Mouse (Mus musculus) thymus, adult 2 months (tissue): ENCODE data around the gene Csf1. TPM values are rescaled to one million over a fixed set of nuclear protein-coding genes. Genes with fewer than 3 reads are reported as not detected.

Experiments used
- DNase-seq: peaks from one replicate; pipeline ENCODE4 v3.0.0; 2021
- H3K27ac ChIP-seq: fragments of 200-500 bp; 2 replicates; pipeline ENCODE4 v1.5.1; 2012; ENCODE audit warnings: low read length, control low read depth; ENCODE audit not compliant: control insufficient read depth, insufficient read depth
- H3K27me3 ChIP-seq: fragments of 200-500 bp; 2 replicates; pipeline ENCODE4 v1.6.1; 2012; ENCODE audit warnings: mild to moderate bottlenecking, low read length, moderate library complexity, mixed read lengths; ENCODE audit not compliant: control insufficient read depth, insufficient read depth
- H3K36me3 ChIP-seq: fragments of 200-500 bp; 2 replicates; pipeline ENCODE4 v1.6.1; 2012; ENCODE audit warnings: mild to moderate bottlenecking, low read length, moderate library complexity; ENCODE audit not compliant: control insufficient read depth, insufficient read depth
- H3K4me1 ChIP-seq: fragments of 200-500 bp; replicated peaks from 2 replicates; pipeline ENCODE4 v1.6.1; 2012; ENCODE audit warnings: low read length; ENCODE audit not compliant: control insufficient read depth, insufficient read depth
- H3K4me3 ChIP-seq: fragments of 200-500 bp; 2 replicates; pipeline ENCODE4 v1.5.1; 2012; ENCODE audit warnings: mild to moderate bottlenecking, low read length, control low read depth, moderate library complexity; ENCODE audit not compliant: control insufficient read depth, insufficient read depth
- CTCF ChIP-seq: fragments of 200-500 bp; IDR thresholded peaks from 2 replicates; pipeline ENCODE4 v1.5.1; 2012; ENCODE audit warnings: mild to moderate bottlenecking, control low read depth, low read length, moderate library complexity, borderline replicate concordance; ENCODE audit not compliant: control insufficient read depth, poor library complexity, insufficient read depth; ENCODE audit errors: extremely low read depth
- POLR2A ChIP-seq: fragments of 200-500 bp; IDR thresholded peaks from 2 replicates; pipeline ENCODE4 v1.6.1; 2012; ENCODE audit warnings: mild to moderate bottlenecking, low read length, control low read depth, moderate library complexity; ENCODE audit not compliant: control insufficient read depth, poor library complexity, insufficient read depth; ENCODE audit errors: extremely low read depth
- WGBS: fragments of 180-500 bp; shearing (Covaris S2); methylation state at CpG from one replicate; pipeline ENCODE4 v1.1.7; 2018; 5-methylcytosine and 5-hydroxymethylcytosine counted together
- polyA plus RNA-seq: library from polyadenylated mRNA; depleted of rRNA; stranded (reverse); fragments of >200 nt; gene quantifications from 2 replicates; pipeline ENCODE4 v1.2.3, GENCODE M21; 2012

Csf1 gene
- polyA plus RNA-seq, 1 experiment, result 12.5 TPM

DNA sequence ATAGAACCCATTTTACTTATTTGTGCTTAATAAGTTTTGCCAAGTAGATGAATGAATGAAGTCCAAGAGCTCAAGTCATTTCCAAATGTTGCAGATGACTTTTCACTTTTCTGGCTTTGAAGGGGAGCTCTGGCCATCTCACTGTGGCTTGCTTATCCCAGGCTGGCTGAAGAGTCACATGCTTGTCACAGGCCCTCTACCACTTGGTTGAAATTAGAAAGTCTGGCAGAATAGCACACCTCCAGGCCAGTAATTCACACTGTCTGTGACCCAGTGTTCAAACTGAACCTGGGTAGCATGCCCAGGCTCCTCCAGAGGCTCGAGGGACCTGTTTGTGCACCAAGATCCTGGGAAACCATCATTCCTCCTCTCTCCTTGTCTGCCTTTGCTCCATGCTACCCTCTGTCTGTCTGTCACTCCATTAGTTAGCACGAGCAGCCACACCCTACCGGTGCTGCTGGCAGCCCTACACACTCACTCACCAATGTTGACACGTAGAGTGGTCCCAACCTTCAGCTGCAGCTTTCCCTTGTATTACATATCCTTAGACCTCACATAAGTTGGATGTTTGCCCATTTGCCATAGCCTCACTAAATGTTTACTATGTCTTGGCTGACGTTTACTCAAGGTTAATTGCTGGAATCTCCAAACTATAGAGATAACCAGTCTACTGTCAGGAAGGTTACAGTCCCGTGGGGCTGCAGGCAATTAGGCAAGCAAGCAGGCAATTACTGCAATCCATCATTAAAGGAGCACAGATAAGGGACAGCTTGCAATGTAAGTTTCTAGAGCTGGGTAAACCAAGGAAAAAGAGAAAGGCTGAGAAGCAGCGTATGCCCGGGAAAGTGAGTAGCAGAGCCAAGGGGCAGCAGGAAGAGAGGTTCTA lies 8.1 kb upstream of the Csf1 start:
- WGBS, result 88% methylated on average over 8 of the region's 8 CpGs
- Histone ChIP-seq H3K4me3 (no peak overlapping the region), H3K4me1 (no peaks in the 10 kb centered on the region; the same call in 1 of the 2 replicates), H3K27ac (no peak overlapping the region), H3K27me3 (no peaks in the 10 kb centered on the region), H3K36me3 (no peaks in the 10 kb centered on the region)
- TF ChIP-seq POLR2A, result no peak
- no peak for TF ChIP-seq CTCF
- no peak for DNase-seq

DNA sequence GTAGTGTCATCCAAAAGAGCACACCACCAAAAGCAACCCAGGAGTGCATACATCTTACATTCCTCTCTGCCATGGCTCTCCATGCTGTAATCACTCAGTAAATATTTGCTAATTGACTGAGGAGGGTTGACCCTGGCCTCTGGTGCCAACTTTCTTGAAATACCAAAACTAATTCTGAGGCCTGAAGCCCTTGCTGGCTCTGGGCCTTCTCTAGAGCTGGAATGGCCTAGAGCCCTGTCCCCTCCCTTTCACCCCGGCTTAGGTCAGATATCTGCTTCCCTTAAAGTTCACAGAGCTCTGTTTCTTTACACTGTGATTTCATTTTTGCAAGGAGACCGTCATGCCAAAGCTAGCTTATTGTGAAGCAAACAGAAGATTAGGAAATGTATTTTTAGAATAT lies 6.5 kb upstream of the Csf1 start:
- WGBS, result 85% methylated on average over 2 of the region's 2 CpGs
- no peak for TF ChIP-seq POLR2A
- no peak for TF ChIP-seq CTCF

DNA sequence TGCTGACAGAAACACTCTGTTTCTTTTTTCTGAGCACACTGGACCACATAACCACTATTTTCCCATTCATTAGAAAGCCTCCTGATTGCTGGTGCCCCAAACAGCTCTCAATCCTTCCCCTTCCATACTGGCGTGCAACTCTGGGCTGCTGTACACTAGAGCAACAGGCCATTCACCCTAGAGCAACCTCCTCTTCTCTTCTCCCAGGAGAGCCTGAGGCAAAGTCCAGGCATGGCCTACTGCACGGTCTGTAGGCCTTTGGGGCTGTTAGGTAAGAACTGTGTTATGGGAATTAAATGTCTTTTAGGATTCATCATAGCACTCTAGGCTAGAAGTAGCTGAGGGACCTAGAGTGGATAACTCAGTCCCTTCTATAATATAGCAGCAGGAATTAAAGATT lies 5.7 kb upstream of the Csf1 start:
- 79% methylated on average over 2 of the region's 2 CpGs for WGBS
- Histone ChIP-seq H3K4me3 (no peak overlapping the region), H3K36me3 (no peaks in the 10 kb centered on the region), H3K27ac (no peak overlapping the region), H3K27me3 (no peaks in the 10 kb centered on the region; the same call in 1 of the 2 replicates), H3K4me1 (no peaks in the 10 kb centered on the region; the same call in 1 of the 2 replicates)
- DNase-seq, result no peak
- TF ChIP-seq CTCF, result no peak
- no peak for TF ChIP-seq POLR2A

More for the DNA sequence above, 6.5 kb upstream of the Csf1 start:
- Histone ChIP-seq H3K27ac (no peak overlapping the region), H3K36me3 (no peaks in the 10 kb centered on the region), H3K4me3 (no peak overlapping the region), H3K27me3 (no peaks in the 10 kb centered on the region; the same call in 1 of the 2 replicates), H3K4me1 (no peaks in the 10 kb centered on the region; the same call in 1 of the 2 replicates)
- DNase-seq, result no peak

DNA sequence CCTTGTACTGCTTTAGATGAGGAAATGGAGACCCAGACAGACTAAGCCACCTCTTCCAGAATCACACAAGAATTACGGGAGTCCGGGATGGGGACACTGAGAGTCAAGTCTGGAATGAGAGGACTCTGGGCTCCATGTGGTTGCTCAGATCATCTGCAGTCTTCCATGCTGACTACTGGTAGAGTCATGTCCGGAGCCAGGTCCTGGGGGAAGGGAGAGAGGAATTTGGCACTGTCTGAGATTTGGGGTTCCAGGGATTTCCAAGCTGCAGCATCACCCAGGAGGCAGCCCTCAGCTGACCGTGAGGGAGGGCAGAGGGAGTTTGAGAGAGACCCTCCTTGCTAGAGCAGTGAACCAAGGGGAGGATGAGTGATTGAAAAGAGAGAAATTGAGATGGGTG lies 3.3 kb upstream of the Csf1 start:
- Histone ChIP-seq H3K27ac (no peak overlapping the region), H3K4me1 (peaks cover 7% of the 10 kb centered on the region; the same call in 1 of the 2 replicates), H3K27me3 (peaks cover 8% of the 10 kb centered on the region), H3K36me3 (no peaks in the 10 kb centered on the region), H3K4me3 (no peak overlapping the region)
- TF ChIP-seq CTCF (no peak), POLR2A (no peak)
- 87% methylated on average over 4 of the region's 4 CpGs for WGBS
- no peak for DNase-seq

DNA sequence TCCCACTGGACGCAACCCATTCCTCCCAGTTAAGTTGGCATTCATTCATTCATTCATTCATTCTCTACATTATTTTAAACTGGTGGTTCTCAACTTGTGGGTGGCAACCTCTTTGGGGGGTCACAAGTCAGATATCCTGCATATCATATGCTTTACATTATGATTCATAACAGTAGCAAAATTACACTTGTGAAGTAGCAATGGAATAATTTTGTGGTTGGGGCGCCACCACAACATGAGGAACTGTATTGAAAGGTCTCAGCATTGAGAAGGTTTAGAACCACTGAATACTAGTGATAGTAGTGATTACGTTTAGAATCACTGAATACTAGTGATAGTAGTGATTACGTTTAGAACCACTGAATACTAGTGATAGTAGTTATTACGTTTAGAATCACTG lies 1.2 kb upstream of the Csf1 start:
- no peak for DNase-seq
- no peaks in the 10 kb centered on the region for H3K36me3 ChIP-seq
- no peak overlapping the region for H3K4me3 ChIP-seq
- peaks cover 8% of the 10 kb centered on the region for H3K27me3 ChIP-seq
- 90% methylated on average over 5 of the region's 5 CpGs for WGBS
- TF ChIP-seq CTCF (no peak), POLR2A (no peak)
- H3K4me1 ChIP-seq, result peaks cover 7% of the 10 kb centered on the region; the same call in 1 of the 2 replicates
- H3K27ac ChIP-seq, result no peak overlapping the region

DNA sequence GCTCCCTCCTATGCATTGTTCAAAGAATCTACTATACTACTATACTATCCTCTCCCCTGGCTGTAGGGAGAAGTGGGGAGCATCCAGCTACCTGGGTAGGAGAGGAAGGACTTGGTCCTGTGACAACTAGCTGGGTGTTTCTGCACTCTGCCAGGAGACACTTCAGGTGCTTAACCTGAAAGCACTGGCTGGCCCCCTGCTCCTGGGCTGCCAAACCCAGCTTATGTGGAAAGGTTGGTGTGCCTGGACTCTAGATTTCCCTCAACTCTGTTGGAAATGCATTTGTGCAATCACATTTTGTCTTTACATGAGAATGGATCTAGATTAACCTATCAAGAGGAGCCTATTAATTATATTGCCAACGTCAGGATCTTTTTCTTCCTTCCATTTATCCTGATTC lies 502 bp upstream of the Csf1 start:
- Histone ChIP-seq H3K4me3 (no peak overlapping the region), H3K36me3 (no peaks in the 10 kb centered on the region), H3K27ac (no peak overlapping the region), H3K4me1 (peaks cover 7% of the 10 kb centered on the region; the same call in 1 of the 2 replicates), H3K27me3 (peaks cover 8% of the 10 kb centered on the region)
- WGBS, result 82% methylated on average over 1 of the region's 1 CpGs
- no peak for TF ChIP-seq CTCF
- TF ChIP-seq POLR2A, result no peak
- no peak for DNase-seq

DNA sequence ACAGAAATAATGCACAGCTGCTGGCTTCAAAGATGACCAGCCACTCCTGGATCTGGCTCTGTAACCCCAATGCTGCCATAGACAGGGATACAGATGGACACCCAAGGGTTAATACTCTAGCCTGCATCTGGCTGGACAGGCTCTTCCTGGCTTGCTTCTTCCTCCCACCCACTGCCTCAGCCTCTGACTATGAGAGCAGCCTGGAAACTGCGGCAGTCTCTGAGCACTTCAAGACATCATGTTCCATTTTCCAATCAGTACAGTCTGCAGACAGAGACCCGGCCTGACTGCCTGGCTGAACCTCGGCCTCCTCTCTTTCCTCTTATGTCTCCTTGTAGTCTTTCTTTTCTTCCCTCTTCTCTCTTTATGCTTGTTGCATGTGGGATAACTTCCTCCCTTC lies 1.6 kb downstream of the Csf1 start:
- Histone ChIP-seq H3K27me3 (peaks cover 8% of the 10 kb centered on the region), H3K4me1 (peaks cover 7% of the 10 kb centered on the region; the same call in 1 of the 2 replicates), H3K36me3 (no peaks in the 10 kb centered on the region), H3K27ac (no peak overlapping the region), H3K4me3 (no peak overlapping the region)
- no peak for DNase-seq
- 40% methylated on average over 3 of the region's 3 CpGs for WGBS
- no peak for TF ChIP-seq CTCF
- no peak for TF ChIP-seq POLR2A
